Mouse (Mus musculus): ENCODE data around the gene Asb7.

Asb7 gene

GRCm38 (mm10) chr7:66689294-66689619 is at the start of gene Asb7:
Asb7 (minus strand) TSS chr7:66689596.
- under 1% methylated on average over 17 of the region's 18 CpGs for WGBS

GRCm38 (mm10) chr7:66737418-66737817 is 48.0 kb upstream of the Asb7 start:
- 89% methylated on average over 4 of the region's 4 CpGs for WGBS

GRCm38 (mm10) chr7:66734993-66735392 is 45.6 kb upstream of the Asb7 start:
- WGBS = 90% methylated on average over 6 of the region's 6 CpGs

- WGBS = 96% methylated on average over 4 of the region's 4 CpGs
These were observed 45.1 kb upstream of the Asb7 start for GRCm38 (mm10) chr7:66734466-66734865.

GRCm38 (mm10) chr7:66733882-66734281 is 44.5 kb upstream of the Asb7 start:
- 96% methylated on average over 11 of the region's 11 CpGs for WGBS

- WGBS = 96% methylated on average over 17 of the region's 17 CpGs
These were observed 44.0 kb upstream of the Asb7 start for GRCm38 (mm10) chr7:66733431-66733830.

GRCm38 (mm10) chr7:66729232-66729631 is 39.8 kb upstream of the Asb7 start:
- WGBS = 94% methylated on average over 2 of the region's 2 CpGs

GRCm38 (mm10) chr7:66728072-66728471 is 38.7 kb upstream of the Asb7 start:
- 96% methylated on average over 6 of the region's 6 CpGs for WGBS

- WGBS = 77% methylated on average over 6 of the region's 6 CpGs
These were observed 35.6 kb upstream of the Asb7 start for GRCm38 (mm10) chr7:66724954-66725353.

GRCm38 (mm10) chr7:66724514-66724913 is 35.1 kb upstream of the Asb7 start:
- WGBS = 90% methylated on average over 4 of the region's 4 CpGs

GRCm38 (mm10) chr7:66711166-66711565 is 21.8 kb upstream of the Asb7 start:
- 22% methylated on average over 2 of the region's 2 CpGs for WGBS

GRCm38 (mm10) chr7:66704631-66705030 is 15.2 kb upstream of the Asb7 start:
- WGBS = 88% methylated on average over 3 of the region's 3 CpGs

GRCm38 (mm10) chr7:66702721-66703120 is 13.3 kb upstream of the Asb7 start:
- 89% methylated on average over 7 of the region's 7 CpGs for WGBS

GRCm38 (mm10) chr7:66694467-66694866 is 5.1 kb upstream of the Asb7 start:
- WGBS = 76% methylated on average over 7 of the region's 7 CpGs

GRCm38 (mm10) chr7:66689620-66690360 is 394 bp upstream of the Asb7 start, which contains the start of gene Lins1:
Lins1 (plus strand) TSS chr7:66689889.
- WGBS = under 1% methylated on average over 52 of the region's 52 CpGs

- WGBS = 0% methylated on average over 5 of the region's 5 CpGs
These were observed 675 bp downstream of the Asb7 start for GRCm38 (mm10) chr7:66688721-66689120.

GRCm38 (mm10) chr7:66682119-66682863 is 7.1 kb downstream of the Asb7 start:
- 94% methylated on average over 5 of the region's 5 CpGs for WGBS

GRCm38 (mm10) chr7:66675800-66676199 is 13.6 kb downstream of the Asb7 start:
- WGBS = 94% methylated on average over 2 of the region's 2 CpGs

GRCm38 (mm10) chr7:66663548-66663947 is 25.8 kb downstream of the Asb7 start:
- 89% methylated on average over 3 of the region's 3 CpGs for WGBS

GRCm38 (mm10) chr7:66661572-66661971 is 27.8 kb downstream of the Asb7 start:
- WGBS = 6% methylated on average over 8 of the region's 8 CpGs

- 76% methylated on average over 8 of the region's 8 CpGs for WGBS
These were observed 28.4 kb downstream of the Asb7 start for GRCm38 (mm10) chr7:66660972-66661371.

GRCm38 (mm10) chr7:66660291-66660690 is 29.1 kb downstream of the Asb7 start:
- 65% methylated on average over 7 of the region's 7 CpGs for WGBS

- whole genome bisulfite sequencing = 80% methylated on average over 9 of the region's 9 CpGs
These were observed 33.9 kb downstream of the Asb7 start for GRCm38 (mm10) chr7:66655471-66655870.

Measured in cerebral cortex, adult 2 months (tissue).